Mouse (Mus musculus) hematopoietic stem cell, adult 5-6 weeks (primary cell): ENCODE results near the gene Mfsd10. TPM values are rescaled to one million over a fixed set of nuclear protein-coding genes. Genes with fewer than 3 reads are reported as not detected.
"Not testable (repeated sequence)": the region's sequence is repeated elsewhere in the genome, so short reads cannot be mapped to it uniquely, and the experiment has no call there.

Experiments
- ATAC-seq, 2 experiments: fragments of 125-278 bp in 1 of 2; replicated peaks in 1 of 2; 2 replicates each; pipeline ENCODE4 v1.8.0; 2016 to 2017; ENCODE audit warnings: inconsistent platforms in 2 of 2, mild to moderate bottlenecking in 2 of 2, moderate number of reproducible peaks in 2 of 2, low read depth in 1 of 2, moderate TSS enrichment in 1 of 2; ENCODE audit not compliant: low FRiP score in 2 of 2, poor library complexity in 2 of 2, severe bottlenecking in 2 of 2, insufficient read depth in 1 of 2, low TSS enrichment in 1 of 2
- total RNA-seq: library from RNA; stranded (forward); fragments of 172-1452, 232-1000 nt; gene quantifications from 2 replicates; pipeline ENCODE4 v1.2.3, GENCODE M21; 2017

Gene Mfsd10
- total RNA-seq, 1 experiment from 2014 or later: 76.8 TPM

DNA sequence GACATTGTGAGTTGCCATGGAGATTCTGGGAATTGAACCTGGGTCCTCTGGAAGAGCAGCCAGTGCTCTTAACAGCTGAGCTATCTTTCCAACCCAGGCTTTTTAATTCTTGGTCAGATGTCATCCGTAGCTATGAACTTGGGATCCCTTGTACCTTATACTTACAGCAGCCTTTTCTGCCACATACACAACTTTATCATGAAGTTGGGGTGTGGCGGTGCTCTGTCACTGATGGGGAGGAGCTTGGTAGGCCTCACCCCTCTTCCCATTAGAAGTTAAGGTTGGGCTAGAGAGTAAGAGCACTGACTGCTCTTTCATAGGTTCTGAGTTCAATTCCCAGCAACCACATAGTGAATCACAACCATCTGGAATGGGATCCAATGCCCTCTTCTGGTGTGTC lies 4.0 kb downstream of the Mfsd10 start:
- ATAC-seq: no peak

- ATAC-seq: no peak
Observed at GRCm38 (mm10) chr5:34609966-34610365, 27.0 kb downstream of the Mfsd10 start.

- ATAC-seq: no peak
Observed at GRCm38 (mm10) chr5:34608226-34608625, 28.8 kb downstream of the Mfsd10 start.

- no peak; a peak in 1 of 4 replicates for ATAC-seq
Observed at GRCm38 (mm10) chr5:34607100-34607880, 29.7 kb downstream of the Mfsd10 start.

- ATAC-seq: no peak
Observed at GRCm38 (mm10) chr5:34604576-34604975, 32.4 kb downstream of the Mfsd10 start.

GRCm38 (mm10) chr5:34593202-34593727 lies 43.7 kb downstream of the Mfsd10 start:
- no peak for ATAC-seq

- no peak for ATAC-seq
Observed at GRCm38 (mm10) chr5:34592666-34593065, 44.3 kb downstream of the Mfsd10 start.

DNA sequence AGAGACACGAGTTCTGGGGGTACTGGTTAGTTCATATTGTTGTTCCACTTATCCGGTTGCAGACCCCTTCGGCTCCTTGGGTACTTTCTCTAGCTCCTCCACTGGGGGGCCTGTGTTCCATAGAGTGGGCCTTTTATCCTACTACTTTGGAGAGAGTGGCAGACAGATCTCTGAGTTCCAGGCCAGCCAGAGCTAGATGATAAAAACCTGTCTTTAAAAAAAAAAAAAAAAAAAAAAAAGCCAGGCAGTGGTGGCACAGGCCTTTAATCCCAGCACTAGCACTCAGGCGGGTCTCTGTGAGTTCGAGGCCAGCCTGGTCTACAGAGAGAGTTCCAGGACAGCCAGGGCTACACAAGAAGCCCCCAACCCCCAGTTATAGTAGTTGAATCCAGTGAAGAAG lies 44.8 kb downstream of the Mfsd10 start:
- ATAC-seq: not testable (repeated sequence)

- no peak for ATAC-seq
Observed at GRCm38 (mm10) chr5:34591388-34592004, 45.5 kb downstream of the Mfsd10 start.

- ATAC-seq: no peak
Observed at GRCm38 (mm10) chr5:34590702-34591101, 46.3 kb downstream of the Mfsd10 start.

DNA sequence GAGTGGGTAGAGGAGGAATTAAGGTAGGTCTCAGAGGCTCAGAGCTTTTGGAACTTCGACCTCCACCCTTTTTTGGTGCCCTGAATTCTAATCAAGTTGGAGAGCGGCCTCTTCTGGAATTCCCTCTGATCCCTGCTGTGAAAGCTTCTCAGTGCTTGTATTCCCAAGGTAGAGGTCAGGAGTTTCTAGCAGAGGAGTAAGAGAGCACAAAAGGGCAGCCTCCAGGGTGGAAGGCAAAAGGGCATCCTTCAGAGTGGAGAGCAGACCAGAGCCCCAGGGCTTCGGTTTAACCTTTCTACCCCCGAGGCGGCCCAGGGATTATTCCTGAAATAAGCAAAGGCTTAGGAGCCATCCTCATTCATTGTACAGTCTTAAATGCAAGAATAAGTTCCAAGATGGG lies 47.0 kb downstream of the Mfsd10 start:
- ATAC-seq: no peak

DNA sequence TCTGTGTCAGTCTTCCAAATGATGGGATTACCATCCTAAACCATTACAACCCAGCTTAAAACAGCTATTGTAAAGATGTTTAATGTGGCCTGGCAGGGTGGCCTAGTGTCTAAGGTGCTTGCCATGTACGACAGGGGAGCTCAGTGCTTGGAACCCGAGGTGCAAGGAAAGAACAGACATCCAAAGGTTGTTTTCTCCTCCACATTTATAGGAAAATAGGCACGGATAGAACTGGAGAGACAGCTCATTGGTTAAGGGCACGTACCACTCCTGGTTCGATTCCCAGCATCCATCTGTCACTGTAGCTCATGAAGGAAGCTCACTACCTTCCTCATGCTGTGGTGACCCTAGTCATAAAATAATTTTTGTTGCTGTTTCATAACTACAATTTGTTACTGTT lies 49.1 kb downstream of the Mfsd10 start:
- ATAC-seq: no peak

DNA sequence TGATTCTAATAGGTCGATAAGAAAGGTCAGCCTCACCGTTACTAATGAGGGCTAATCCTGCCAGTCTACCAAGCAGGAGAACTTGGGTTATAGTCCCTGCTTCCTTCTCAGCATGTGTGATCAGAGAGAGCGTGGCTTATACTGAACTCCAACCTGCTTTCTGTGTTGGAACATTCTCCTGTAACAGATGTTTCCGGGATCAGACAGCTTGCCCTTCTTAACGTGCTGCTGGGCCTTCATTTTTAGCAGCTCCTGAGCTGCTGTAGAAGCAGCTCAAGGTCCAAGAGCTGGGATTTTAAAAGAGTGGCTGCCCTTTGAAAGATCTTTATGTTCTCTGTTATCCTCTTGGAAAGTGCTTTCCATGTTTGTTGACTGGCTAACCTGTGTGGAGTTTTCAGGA lies 51.8 kb downstream of the Mfsd10 start:
- no peak for ATAC-seq

Other genes with a start within 250 kb of the Mfsd10 start
- 36.1 and 39.5 TPM in 2 replicates for gene Tnip2, start 123.2 kb downstream of the Mfsd10 start, total RNA-seq
- gene Sh3bp2, start 111.4 kb downstream of the Mfsd10 start, total RNA-seq: 22.6 and 23.4 TPM in 2 replicates
- 130 and 184 TPM in 2 replicates for gene Add1, start 63.5 kb downstream of the Mfsd10 start, total RNA-seq
- 58.8 and 65.0 TPM in 2 replicates for gene Nop14, start 22.9 kb upstream of the Mfsd10 start, total RNA-seq
- gene Grk4, start 23.2 kb upstream of the Mfsd10 start, total RNA-seq: 0.84 and 1.1 TPM in 2 replicates
- gene Htt, start 124.5 kb upstream of the Mfsd10 start, total RNA-seq: 19.5 and 33.1 TPM in 2 replicates